Mouse (Mus musculus): ENCODE results near the gene Bcl2l11.
A peak's percentile ranks its signal among the peaks of the same experiment; 100 is the strongest.
"Not testable (repeated sequence)": the region's sequence is repeated elsewhere in the genome, so short reads cannot be mapped to it uniquely, and the experiment has no call there.

Bcl2l11 gene

DNA sequence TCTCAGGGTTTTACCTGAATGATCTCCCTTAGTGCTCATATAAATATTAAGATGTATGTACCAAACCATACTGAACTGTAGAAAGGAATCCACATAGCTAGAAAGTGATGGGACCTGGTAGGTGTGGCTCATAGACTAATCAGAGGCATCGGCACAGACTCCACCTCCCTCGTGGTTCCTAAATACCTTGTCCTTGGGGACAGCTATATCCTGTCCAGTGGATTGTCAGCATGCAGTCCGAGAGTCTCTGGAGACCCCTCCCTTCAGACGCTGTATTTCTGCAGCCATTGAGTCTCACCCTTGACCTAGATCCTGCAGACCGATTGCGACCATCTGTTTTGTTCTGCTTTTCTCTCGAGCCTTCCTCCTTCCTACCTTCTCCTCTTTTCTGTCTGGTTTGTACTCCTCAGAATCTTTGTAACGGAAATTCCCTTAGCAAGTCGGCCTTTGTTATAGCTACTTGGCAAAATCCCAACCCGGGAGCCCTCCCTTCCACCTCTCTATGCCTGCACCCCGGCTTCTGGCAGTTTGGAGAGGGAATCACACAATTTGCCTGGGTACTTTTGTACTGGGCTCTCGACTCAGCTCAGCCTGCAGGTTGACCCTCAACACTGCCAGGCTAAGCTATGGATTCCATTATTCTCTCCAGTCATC is 50.7 kb downstream of the Bcl2l11 start:
- DNase-seq, result no peak

DNA sequence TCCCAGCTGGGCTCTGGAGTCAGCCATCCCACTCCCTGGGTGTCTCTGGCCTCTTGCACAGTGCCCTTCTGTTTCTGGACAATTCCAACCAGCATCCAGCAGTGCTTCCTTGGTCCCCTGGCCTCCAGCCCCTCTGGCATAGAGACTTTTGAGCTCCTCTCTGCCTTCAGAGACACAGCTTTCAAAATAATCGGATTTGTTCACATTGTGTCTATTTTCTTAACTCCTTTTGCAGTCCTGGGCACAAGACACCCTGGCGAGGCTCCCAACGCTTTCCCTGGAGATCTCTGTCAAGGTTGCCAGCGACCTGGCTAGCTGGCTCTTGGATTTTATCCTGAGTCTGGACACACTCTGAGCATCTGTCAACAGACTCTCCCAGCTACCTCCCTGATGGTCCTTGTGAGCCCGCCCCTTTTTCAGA is 51.4 kb downstream of the Bcl2l11 start:
- peak; percentile 32 for DNase-seq

DNA sequence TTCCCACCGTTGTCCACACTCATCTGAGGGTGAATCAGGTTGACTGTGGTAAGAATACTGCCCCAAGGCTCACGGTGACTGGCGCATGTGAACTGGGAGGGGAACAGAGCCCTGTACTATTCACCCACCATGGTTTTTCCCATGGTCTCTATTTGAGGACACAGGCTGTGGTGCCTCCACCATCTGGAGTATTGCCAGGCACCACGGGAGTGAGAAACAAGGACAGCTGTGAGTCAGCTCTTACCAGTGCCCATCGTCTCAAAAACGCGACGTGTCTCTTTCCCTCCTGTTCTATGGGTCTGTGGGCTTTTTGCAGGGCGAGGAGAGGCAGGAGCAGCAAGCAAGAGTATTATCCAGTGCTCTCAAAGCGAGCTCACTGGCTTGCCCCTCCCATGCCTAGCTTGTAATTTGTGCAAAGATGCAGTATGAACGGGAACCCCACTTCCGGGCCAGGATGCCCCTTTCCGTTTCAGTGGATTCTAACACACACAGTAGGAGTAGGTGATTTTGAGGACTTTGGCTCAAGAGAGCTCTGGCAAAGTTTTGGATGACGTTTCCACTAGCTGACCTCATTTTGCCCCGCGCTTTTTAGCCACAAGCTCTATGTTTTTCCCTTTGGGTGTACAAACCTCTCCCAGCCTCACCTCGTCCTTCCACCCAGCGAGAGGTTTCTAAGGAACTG is 53.4 kb downstream of the Bcl2l11 start:
- DNase-seq, result no peak

DNA sequence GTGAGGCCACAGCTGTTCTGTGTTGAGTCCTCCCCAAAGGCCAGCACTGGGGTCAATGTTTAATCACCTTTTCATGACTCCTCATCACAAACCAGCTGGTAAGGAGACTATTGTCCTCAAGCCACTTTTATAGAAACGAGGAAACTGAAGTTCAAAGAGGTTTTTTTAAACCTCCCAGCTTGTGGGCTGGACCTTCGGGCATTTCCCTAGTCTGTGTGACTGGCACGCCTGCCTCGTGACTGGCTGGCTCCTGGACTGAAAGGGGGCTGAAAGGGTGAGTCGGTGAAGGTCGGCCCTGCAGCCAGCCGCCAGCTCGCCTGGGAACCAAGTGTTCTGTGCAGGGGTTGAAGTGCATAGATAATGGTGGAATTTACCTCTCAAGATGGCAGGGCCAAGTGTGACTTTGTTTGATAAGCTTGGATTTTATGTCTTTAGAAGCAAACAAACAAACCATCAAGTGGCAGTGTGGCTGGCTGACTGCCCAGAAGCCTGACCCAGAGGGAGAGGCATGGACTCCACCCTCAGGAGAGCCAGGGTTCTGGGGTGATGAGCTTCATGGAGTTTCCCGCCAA is 54.1 kb downstream of the Bcl2l11 start:
- no peak for DNase-seq

DNA sequence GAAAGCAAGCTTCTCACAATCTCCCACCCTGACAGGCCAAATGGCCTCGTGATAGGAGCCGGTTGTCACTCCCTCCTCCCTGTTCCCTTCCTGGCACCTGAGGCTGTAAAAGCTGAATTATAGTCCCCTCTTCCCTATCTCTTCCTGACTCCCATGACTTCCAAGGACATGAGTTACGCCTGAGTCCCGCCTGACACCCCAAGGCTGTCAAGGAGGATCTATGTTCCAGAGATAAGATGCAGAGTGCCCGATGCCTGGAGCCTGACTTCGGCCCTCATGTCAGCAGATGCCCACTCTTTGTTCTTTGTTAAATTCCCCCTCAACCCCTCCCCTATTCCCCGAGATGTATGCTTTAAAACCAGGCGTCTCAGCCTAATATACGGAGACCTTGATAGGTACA is 56.3 kb downstream of the Bcl2l11 start:
- DNase-seq, result not testable (repeated sequence)

DNA sequence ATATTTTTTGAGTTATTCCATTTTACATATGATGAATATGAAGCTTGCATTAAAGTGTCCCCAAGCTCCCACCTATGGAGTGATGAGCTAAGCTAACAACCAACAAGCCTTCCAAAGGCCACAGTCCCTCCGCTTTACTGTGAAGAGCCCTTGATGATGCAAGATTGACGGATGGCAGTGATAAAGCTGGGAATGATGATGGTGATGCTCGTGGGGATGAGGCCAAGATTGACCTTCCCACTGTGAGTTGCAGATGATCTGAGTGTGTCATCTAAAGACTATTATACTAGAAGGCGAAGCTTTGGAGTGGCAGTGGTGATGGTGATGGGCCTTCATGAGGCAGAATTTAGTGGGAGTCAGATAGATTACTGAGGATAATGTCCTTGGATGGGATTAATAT is 56.9 kb downstream of the Bcl2l11 start:
- DNase-seq, result no peak

DNA sequence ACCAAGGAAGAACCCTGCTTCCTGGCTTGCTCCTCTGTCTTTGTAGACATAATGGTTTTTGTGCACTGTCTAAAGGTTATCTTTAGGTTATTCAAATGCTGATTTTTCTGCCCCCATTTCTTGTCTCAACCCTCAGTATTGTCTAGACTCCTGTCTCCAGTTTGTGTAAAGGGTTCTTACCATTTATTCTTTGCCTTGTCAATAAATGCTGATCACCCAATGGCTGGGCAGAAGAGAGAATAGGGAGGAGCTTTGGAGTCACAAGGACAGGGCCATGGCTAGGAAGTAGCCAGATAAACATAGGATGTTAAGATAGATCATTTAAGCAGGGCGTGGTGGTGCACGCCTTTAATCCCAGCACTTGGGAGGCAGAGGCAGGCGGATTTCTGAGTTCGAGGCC is 57.9 kb downstream of the Bcl2l11 start:
- DNase-seq, result no peak

DNA sequence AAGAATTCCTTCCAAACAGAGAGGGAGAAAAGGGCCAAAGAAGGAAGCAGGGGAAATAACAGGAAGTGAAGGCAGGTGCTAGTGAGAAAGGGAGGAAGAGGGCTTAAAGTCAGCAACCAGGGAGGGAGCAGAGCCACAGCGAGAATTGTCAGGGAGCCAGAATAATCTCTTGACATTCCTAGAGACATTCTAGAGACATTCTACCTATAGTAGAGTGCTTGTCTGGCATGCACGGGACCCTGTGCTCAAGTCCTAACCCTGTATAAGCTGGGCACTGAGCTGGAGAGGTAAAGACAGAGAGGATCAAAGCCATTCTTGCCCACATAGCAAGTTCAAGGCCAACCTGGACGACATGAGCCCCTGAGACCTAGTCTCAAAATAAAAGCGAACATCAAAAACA is 60.1 kb downstream of the Bcl2l11 start:
- no peak for DNase-seq

DNA sequence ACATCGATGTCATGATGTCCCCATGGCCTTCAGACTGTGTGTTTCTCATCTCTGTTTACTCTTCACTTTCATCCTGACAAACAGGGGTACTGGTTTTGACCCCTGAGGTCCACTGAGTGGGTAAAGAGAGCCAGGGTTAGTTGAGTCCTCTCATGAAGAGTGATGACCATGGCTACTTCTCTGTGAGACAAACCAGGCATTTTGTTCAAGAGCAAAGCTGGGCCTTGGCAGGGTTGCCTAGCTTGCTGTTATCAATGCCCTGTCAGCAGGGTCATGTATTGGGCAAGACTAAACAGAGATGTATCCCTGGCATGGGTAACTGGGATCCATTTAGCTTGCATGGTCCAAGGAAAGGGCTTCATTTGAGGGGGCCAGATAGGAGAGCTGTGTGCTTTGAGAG is 61.4 kb downstream of the Bcl2l11 start:
- no peak for DNase-seq

DNA sequence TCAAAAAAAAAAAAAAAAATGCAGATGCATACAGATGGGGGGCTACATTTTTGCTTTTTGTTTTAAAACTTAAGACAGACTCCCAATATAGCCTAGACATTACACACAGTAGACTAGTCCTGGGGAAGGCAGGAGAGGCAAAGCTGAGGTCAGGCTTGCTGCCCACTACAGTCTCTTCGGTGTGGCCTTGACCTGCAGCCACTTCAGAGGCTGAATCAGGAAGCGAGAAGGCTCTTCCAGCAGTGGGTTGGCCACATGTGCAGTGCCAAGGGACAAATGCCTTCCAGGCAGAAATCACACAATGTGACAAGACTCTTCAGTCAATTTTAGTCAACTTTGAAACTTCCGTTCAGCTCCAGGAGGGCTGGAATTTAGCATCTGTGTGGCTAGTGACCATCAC is 62.6 kb downstream of the Bcl2l11 start:
- DNase-seq, result no peak

DNA sequence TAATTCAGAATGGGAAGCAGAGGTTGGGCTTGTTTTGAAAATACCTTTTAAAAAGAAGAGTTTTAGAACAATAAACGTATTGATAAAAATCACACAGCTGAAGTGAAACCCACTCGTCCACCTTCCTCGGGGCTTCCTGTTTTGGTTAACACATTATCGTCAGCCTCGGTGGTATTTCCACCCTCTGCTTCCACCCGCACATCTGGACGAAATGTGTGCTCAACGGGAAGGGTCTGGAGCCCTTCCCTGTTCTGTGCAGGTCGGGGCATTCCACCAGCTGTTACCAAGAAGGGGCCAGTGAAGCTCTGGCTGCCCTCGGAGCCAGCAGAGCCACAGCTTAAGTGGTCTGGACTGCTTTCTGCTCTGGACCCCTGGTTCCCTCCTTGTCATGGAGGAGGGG is 63.9 kb downstream of the Bcl2l11 start:
- no peak for DNase-seq

DNA sequence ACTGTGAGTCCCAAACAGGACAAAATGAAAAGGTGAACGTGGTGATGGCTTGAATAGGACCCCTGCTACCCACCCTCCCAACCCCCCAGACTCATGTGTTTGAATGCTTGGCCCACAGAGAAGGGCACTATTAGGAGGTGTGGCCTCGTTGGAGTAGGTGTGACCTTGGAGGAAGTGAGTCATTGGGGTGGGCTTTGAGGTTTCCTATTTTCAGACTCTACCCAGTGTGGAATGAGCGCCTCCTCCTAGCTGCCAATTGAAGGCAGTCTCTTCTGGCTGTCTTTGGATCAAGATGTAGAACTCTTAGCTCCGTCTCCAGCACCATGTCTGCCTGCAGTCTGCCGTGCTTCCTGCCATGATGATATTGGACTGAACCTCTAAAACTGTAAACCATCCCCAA is 64.4 kb downstream of the Bcl2l11 start:
- no peak for DNase-seq

DNA sequence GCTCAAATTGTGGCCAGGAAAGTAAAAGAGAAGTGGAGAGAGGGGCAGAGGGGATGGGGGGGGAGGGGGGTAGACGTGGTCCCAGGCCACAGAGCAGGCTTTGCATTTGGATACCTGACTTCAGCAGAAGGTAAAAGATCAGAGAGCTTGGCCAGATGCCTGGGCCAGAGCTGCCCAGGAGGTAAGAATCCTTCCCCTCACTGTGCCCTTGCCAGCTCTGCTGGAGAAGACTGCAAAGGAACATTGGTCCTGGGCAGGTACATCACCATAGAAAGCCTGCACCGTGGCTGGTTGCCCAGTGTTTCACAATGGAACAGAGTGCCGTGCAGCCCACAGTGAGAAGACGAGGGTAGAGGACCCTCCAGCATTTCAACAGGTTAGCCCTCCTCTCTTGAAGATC is 67.6 kb downstream of the Bcl2l11 start:
- no peak for DNase-seq

DNA sequence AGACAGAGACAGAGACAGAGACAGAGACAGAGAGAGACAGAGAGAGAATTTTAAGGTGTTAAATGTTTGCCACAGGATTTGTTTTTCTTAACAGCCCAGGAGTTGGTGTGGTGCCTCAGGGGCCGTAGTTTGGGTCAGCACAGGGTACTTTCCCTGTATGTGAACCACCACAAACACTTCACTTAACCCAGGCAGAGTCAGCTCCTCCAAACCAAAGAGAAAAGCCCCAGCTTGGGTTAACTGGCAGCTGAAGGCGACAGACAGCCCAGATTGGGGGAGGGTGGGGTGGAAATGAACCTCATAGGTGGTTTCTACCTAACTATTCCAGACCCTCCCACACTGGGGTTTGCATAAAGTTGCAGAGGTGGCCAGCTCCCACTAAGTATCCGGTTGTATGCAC is 71.5 kb downstream of the Bcl2l11 start:
- no peak for DNase-seq

DNA sequence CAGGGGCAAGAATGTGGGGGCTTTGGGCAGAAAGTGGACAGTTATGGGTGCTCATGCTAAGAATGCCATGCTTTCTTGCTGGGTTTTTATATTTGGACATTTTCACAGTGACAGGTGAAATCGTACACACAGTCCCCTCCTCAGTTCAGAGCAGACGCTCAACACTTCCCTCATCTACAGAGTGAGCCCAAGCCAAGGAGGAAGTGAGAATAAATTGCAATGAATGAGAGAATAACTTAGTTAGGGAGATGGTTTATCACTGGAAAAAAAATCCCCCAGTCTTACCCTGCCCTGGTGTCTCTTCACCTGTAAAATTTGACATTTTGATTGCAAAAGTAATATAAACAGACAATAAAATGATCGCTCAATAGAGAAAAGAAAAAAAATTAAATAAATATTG is 77.3 kb downstream of the Bcl2l11 start:
- DNase-seq, result no peak

DNA sequence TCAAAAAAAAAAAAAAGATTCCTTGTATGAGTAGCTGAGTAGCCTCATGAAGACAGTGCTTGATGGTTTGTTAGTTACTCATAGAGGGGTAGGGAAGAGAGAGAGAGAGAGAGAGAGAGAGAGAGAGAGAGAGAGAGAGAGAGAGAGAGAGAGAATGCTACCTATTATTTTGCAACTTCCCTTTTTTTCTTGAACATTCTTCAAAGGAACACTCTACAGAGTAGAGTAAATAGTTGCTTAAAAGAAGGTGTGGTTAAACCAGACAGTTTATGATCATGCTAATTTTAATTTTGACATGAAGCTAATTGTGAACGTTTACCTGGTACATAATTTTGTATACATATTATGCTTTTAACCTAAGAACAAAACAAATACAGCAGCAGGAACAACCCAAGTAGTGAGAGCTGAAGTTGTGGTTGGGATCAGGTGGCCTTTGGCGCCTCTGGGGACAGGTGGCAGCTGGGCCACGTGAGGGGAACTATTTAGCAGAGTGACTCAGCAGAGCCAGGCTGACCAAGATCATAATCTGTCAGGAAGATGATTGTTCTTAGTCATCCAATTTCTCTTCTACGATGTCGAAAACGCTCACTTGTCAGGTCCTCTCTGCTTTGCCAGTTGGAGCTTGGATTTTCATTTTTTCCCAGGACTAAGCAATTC is 78.0 kb downstream of the Bcl2l11 start:
- no peak for DNase-seq

DNA sequence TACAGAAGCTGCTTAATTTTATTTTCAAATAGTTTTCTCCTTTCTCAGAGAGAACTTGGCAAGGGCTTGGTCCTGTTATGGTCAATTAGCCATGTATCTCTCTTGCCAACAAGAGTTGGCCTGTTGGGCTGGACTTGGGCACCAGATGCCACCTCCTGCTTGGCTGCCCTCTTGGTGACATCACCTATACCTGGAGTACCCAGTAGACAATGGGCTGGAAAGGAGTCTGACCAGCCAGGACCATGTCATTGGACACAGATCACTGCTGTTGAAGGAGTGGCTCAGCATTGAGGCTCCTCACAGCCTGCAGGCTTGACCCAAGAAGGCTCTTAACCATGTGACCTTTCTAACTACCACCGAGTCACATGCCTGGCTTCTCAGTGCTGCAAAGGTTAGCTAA is 82.7 kb downstream of the Bcl2l11 start:
- peak; percentile 16 for DNase-seq

DNA sequence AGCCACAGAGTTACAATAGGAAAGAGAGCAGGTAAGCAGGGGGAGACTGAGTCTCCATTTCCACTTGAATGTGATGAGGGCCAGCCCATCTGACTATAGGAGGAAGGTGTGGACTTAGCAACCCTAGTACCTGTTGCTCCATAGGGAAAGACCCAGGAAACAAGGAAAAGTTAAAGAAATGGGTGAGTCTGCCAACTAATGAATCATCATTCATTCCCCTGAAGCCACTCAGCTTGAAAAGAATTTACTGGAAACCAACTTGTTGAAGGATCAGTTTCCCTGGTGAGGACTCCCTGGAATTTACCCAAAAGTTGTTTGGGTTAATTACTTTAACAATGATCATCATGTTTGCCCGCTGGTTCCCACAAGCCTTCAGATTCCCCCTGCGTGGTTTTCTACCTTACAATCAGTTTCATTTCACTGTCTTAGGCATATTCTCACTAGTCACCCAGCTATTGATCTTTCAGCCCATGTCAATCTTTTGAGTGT is 84.0 kb downstream of the Bcl2l11 start:
- DNase-seq, result no peak

DNA sequence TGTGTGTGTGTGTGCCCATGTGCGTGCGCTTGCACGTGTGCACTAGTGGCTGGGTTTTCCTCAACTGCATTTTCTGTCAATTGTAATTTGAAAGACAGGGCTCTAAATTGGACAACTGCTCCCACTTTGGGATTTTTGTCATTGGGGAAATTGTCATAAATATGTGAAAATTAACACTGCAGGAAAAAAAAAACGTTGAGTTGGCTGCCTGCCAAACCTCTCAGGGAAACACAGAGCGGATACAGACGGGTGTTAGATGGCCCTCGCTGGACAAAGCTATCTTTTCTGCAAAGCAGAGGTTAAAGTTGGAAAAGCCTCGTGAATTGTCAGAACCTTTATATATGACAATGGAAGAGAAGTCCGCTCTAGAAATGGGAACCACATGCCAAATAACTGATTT is 84.5 kb downstream of the Bcl2l11 start:
- DNase-seq, result no peak

DNA sequence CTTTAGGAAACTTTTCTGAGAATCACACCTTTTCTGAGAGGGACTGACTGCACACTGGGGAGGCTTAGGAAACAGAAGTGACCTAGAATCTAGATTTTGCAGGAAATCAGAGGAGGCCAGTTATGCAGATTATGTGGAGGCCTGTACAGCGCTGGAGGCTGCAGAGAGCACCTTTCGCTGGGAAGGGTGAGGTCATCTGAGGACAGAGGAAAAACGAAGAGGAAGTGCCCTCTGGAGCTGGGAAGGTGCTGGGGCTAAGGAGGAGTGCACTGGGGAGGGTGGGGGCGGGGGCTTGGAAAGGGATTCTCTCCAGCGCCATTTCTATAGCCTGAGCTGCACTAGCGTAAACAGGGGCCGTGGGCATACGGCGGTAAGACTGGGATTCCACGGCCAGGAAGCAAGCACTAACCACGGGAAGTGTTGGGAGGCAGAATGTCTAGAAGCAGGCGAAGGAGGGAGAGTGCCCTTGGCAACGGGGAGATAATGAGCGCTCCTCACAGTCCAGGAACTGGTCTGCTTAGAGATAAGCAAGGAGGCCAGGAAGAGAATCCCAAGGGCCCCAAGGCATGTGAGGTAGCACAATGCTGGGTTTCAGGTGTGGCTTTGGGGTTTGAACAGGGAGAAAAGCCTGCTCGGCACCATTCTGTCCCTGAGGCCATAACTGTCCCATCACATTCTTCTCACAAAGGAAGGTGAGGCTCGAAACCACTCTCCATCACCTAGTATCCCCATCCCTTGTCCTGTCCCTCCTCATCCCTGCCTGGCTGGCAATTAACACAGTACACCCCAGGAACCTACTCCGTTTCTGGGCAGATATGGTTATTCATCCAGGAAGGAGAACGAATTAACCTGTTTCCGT is 85.4 kb downstream of the Bcl2l11 start:
- no peak for DNase-seq

DNA sequence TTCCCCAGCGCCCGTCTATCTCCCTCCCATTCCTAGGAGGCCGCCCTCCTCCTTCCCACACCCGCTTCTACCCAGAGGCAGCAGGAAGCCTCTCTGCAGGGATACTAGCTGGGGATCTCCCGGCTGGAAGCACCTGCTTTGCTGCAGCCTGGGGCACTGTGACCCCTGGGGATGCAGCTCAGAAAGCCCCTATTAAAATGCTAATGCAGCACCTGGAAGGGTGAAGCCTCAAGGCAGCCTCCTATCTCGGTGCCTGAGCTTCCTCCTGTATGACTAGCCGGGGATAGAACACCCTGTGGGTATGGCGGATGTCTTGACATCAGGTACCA is 86.0 kb downstream of the Bcl2l11 start:
- DNase-seq, result no peak

Measured in cerebellum, adult 9-10 months (tissue).